Mouse (Mus musculus) stomach, embryonic 15.5 days (tissue): ENCODE results near the gene Itpkb. TPM values are rescaled to one million over a fixed set of nuclear protein-coding genes. Genes with fewer than 3 reads are reported as not detected.
A peak's percentile ranks its signal among the peaks of the same experiment; 100 is the strongest.

Experiments used
- ATAC-seq: fragments of 200-750 bp; cut with Nextera tagmentation; 2 replicates; pipeline ENCODE4 v1.8.0; 2017; ENCODE audit warnings: low read depth, moderate number of reproducible peaks, moderate TSS enrichment; ENCODE audit not compliant: insufficient read depth, low FRiP score
- H3K27ac ChIP-seq: fragments of 300-500 bp; sonication (generic); 2 replicates; pipeline ENCODE4 v1.5.1; 2015; ENCODE audit warnings: mild to moderate bottlenecking, inconsistent platforms
- H3K27me3 ChIP-seq: fragments of 300-500 bp; sonication (generic); replicated peaks from 2 replicates; pipeline ENCODE4 v1.6.1; 2015; ENCODE audit warnings: inconsistent platforms
- H3K36me3 ChIP-seq: fragments of 300-500 bp; sonication (generic); 2 replicates; pipeline ENCODE4 v1.6.1; 2015; ENCODE audit warnings: inconsistent platforms
- H3K4me1 ChIP-seq: fragments of 300-500 bp; sonication (generic); 2 replicates; pipeline ENCODE4 v1.6.1; 2015; ENCODE audit warnings: inconsistent platforms
- H3K4me2 ChIP-seq: fragments of 300-500 bp; sonication (generic); 2 replicates; pipeline ENCODE4 v1.6.1; 2015; ENCODE audit warnings: mild to moderate bottlenecking, inconsistent platforms
- H3K4me3 ChIP-seq: fragments of 300-500 bp; sonication (generic); replicated peaks from 2 replicates; pipeline ENCODE4 v1.5.1; 2015; ENCODE audit warnings: inconsistent platforms
- H3K9ac ChIP-seq: fragments of 300-500 bp; sonication (generic); 2 replicates; pipeline ENCODE4 v1.6.1; 2015; ENCODE audit warnings: inconsistent platforms
- H3K9me3 ChIP-seq: fragments of 300-500 bp; sonication (generic); 2 replicates; pipeline ENCODE4 v1.6.1; 2016; ENCODE audit warnings: inconsistent platforms
- WGBS: fragments of 180-500 bp; shearing (Covaris S2); methylation state at CpG from one replicate; pipeline ENCODE4 v1.1.7; 2015; 5-methylcytosine and 5-hydroxymethylcytosine counted together
- polyA plus RNA-seq: library from polyadenylated mRNA; unstranded; fragments of >200 nt; fragmentation: Nextera tagmentation; extraction: Ambion mirVana; gene quantifications from 2 replicates; pipeline ENCODE4 v1.2.1, GENCODE M21; 2015

Itpkb gene
- polyA plus RNA-seq, 1 experiment from 2014 or later, result 8.9 TPM

GRCm38 (mm10) chr1:180431833-180432232 is 101.5 kb downstream of the Itpkb start:
- no peak for ATAC-seq
- Histone ChIP-seq H3K27ac (no peak overlapping the region), H3K36me3 (no peaks in the 10 kb centered on the region), H3K4me3 (no peak overlapping the region), H3K27me3 (peaks cover 3% of the 10 kb centered on the region; the same call in 1 of the 2 replicates), H3K9ac (no peak overlapping the region), H3K4me1 (peaks cover 15% of the 10 kb centered on the region), H3K9me3 (no peaks in the 10 kb centered on the region), H3K4me2 (no peak overlapping the region)
- WGBS, result 62% methylated on average over 12 of the region's 12 CpGs

GRCm38 (mm10) chr1:180433098-180433538 is 102.8 kb downstream of the Itpkb start:
- Histone ChIP-seq H3K4me1 (peaks cover 6% of the 10 kb centered on the region), H3K4me2 (peak overlapping the region; percentile 46), H3K27ac (no peak overlapping the region), H3K27me3 (peaks cover 3% of the 10 kb centered on the region; the same call in 1 of the 2 replicates), H3K9ac (no peak overlapping the region), H3K36me3 (no peaks in the 10 kb centered on the region), H3K4me3 (peak overlapping the region; percentile 14; the same call in 1 of the 2 replicates), H3K9me3 (no peaks in the 10 kb centered on the region)
- WGBS, result 3% methylated on average over 16 of the region's 16 CpGs
- no peak for ATAC-seq

- ATAC-seq, result peak; percentile 78
- Histone ChIP-seq H3K4me1 (peaks cover 6% of the 10 kb centered on the region; the same call in 1 of the 2 replicates), H3K27me3 (peaks cover 3% of the 10 kb centered on the region; the same call in 1 of the 2 replicates), H3K27ac (no peak overlapping the region), H3K4me2 (no peak overlapping the region), H3K9me3 (no peaks in the 10 kb centered on the region), H3K36me3 (no peaks in the 10 kb centered on the region), H3K4me3 (no peak overlapping the region), H3K9ac (no peak overlapping the region)
- WGBS, result 18% methylated on average over 7 of the region's 7 CpGs
Observed at GRCm38 (mm10) chr1:180433796-180434566, 103.7 kb downstream of the Itpkb start.

- H3K4me3 ChIP-seq, result no peak overlapping the region
- ATAC-seq, result no peak
- H3K27ac ChIP-seq, result no peak overlapping the region
- H3K4me1 ChIP-seq, result peaks cover 6% of the 10 kb centered on the region; the same call in 1 of the 2 replicates
- no peaks in the 10 kb centered on the region for H3K36me3 ChIP-seq
- peaks cover 3% of the 10 kb centered on the region; the same call in 1 of the 2 replicates for H3K27me3 ChIP-seq
- 10% methylated on average over 9 of the region's 9 CpGs for WGBS
- no peaks in the 10 kb centered on the region for H3K9me3 ChIP-seq
- H3K9ac ChIP-seq, result no peak overlapping the region
- H3K4me2 ChIP-seq, result no peak overlapping the region
Observed at GRCm38 (mm10) chr1:180434925-180435324, 104.6 kb downstream of the Itpkb start.

- no peak for ATAC-seq
- Histone ChIP-seq H3K27me3 (no peaks in the 10 kb centered on the region), H3K27ac (no peak overlapping the region), H3K9me3 (no peaks in the 10 kb centered on the region), H3K4me3 (no peak overlapping the region), H3K4me2 (no peak overlapping the region), H3K4me1 (no peaks in the 10 kb centered on the region; the same call in 1 of the 2 replicates), H3K36me3 (no peaks in the 10 kb centered on the region), H3K9ac (no peak overlapping the region)
- 73% methylated on average over 4 of the region's 4 CpGs for WGBS
Observed at GRCm38 (mm10) chr1:180439496-180439895, 109.2 kb downstream of the Itpkb start.

- WGBS, result 55% methylated on average over 3 of the region's 3 CpGs
- no peak for ATAC-seq
- Histone ChIP-seq H3K27ac (no peak overlapping the region), H3K4me1 (no peaks in the 10 kb centered on the region), H3K36me3 (no peaks in the 10 kb centered on the region), H3K9me3 (no peaks in the 10 kb centered on the region), H3K9ac (no peak overlapping the region), H3K27me3 (no peaks in the 10 kb centered on the region), H3K4me3 (no peak overlapping the region), H3K4me2 (no peak overlapping the region)
Observed at GRCm38 (mm10) chr1:180444411-180444810, 114.1 kb downstream of the Itpkb start.

GRCm38 (mm10) chr1:180449641-180450040 is 119.4 kb downstream of the Itpkb start:
- Histone ChIP-seq H3K4me1 (no peaks in the 10 kb centered on the region), H3K4me3 (no peak overlapping the region), H3K9ac (no peak overlapping the region), H3K27me3 (no peaks in the 10 kb centered on the region), H3K4me2 (no peak overlapping the region), H3K27ac (no peak overlapping the region), H3K9me3 (no peaks in the 10 kb centered on the region), H3K36me3 (no peaks in the 10 kb centered on the region)
- 79% methylated on average over 2 of the region's 2 CpGs for WGBS
- no peak for ATAC-seq

- no peak overlapping the region for H3K4me3 ChIP-seq
- H3K36me3 ChIP-seq, result no peaks in the 10 kb centered on the region
- no peak for ATAC-seq
Observed at GRCm38 (mm10) chr1:180458274-180458673, 128.0 kb downstream of the Itpkb start.

GRCm38 (mm10) chr1:180458680-180459079 is 128.4 kb downstream of the Itpkb start:
- ATAC-seq, result no peak
- peaks cover 10% of the 10 kb centered on the region; the same call in 1 of the 2 replicates for H3K4me1 ChIP-seq
- no peak overlapping the region for H3K9ac ChIP-seq
- H3K9me3 ChIP-seq, result no peaks in the 10 kb centered on the region
- no peak overlapping the region for H3K4me2 ChIP-seq
- 57% methylated on average over 3 of the region's 3 CpGs for WGBS
- H3K4me3 ChIP-seq, result no peak overlapping the region
- no peaks in the 10 kb centered on the region for H3K27me3 ChIP-seq
- H3K36me3 ChIP-seq, result no peaks in the 10 kb centered on the region
- no peak overlapping the region for H3K27ac ChIP-seq

More at GRCm38 (mm10) chr1:180458274-180458673, 128.0 kb downstream of the Itpkb start:
- 51% methylated on average over 6 of the region's 6 CpGs for WGBS
- H3K27me3 ChIP-seq, result no peaks in the 10 kb centered on the region
- no peak overlapping the region for H3K4me2 ChIP-seq
- no peak overlapping the region for H3K9ac ChIP-seq
- H3K9me3 ChIP-seq, result no peaks in the 10 kb centered on the region
- H3K27ac ChIP-seq, result no peak overlapping the region
- peaks cover 10% of the 10 kb centered on the region; the same call in 1 of the 2 replicates for H3K4me1 ChIP-seq

- H3K27me3 ChIP-seq, result no peaks in the 10 kb centered on the region
- 31% methylated on average over 5 of the region's 5 CpGs for WGBS
- no peak overlapping the region for H3K4me2 ChIP-seq
- no peak overlapping the region for H3K27ac ChIP-seq
- H3K36me3 ChIP-seq, result no peaks in the 10 kb centered on the region
- H3K9ac ChIP-seq, result no peak overlapping the region
- no peaks in the 10 kb centered on the region for H3K9me3 ChIP-seq
- peak; percentile 33; the same call in 1 of the 2 replicates for ATAC-seq
- H3K4me1 ChIP-seq, result peaks cover 10% of the 10 kb centered on the region; the same call in 1 of the 2 replicates
- H3K4me3 ChIP-seq, result no peak overlapping the region
Observed at GRCm38 (mm10) chr1:180460721-180461120, 130.4 kb downstream of the Itpkb start.

- Histone ChIP-seq H3K4me2 (no peak overlapping the region), H3K9ac (no peak overlapping the region), H3K4me1 (peaks cover 10% of the 10 kb centered on the region; the same call in 1 of the 2 replicates), H3K27ac (no peak overlapping the region), H3K9me3 (no peaks in the 10 kb centered on the region), H3K4me3 (no peak overlapping the region), H3K36me3 (no peaks in the 10 kb centered on the region), H3K27me3 (no peaks in the 10 kb centered on the region)
- 76% methylated on average over 5 of the region's 5 CpGs for WGBS
- ATAC-seq, result no peak
Observed at GRCm38 (mm10) chr1:180462396-180462795, 132.1 kb downstream of the Itpkb start.

GRCm38 (mm10) chr1:180462983-180463475 is 132.7 kb downstream of the Itpkb start:
- WGBS, result 76% methylated on average over 5 of the region's 5 CpGs
- no peak overlapping the region for H3K27ac ChIP-seq
- H3K4me3 ChIP-seq, result no peak overlapping the region
- no peaks in the 10 kb centered on the region for H3K27me3 ChIP-seq
- ATAC-seq, result no peak
- no peaks in the 10 kb centered on the region for H3K9me3 ChIP-seq
- H3K4me1 ChIP-seq, result peaks cover 10% of the 10 kb centered on the region; the same call in 1 of the 2 replicates
- H3K36me3 ChIP-seq, result no peaks in the 10 kb centered on the region
- no peak overlapping the region for H3K9ac ChIP-seq
- no peak overlapping the region for H3K4me2 ChIP-seq
